Mouse (Mus musculus): ENCODE results near the gene Fyb. TPM values are rescaled to one million over a fixed set of nuclear protein-coding genes. Genes with fewer than 3 reads are reported as not detected.

The Fyb gene
- polyA plus RNA-seq, 1 experiment from 2014 or later, result 3.6 TPM

- H3K9me3 ChIP-seq, result no peaks in the 10 kb centered on the region
- H3K27ac ChIP-seq, result no peak overlapping the region
- H3K9ac ChIP-seq, result no peak overlapping the region
- H3K36me3 ChIP-seq, result no peaks in the 10 kb centered on the region
- peaks cover 6% of the 10 kb centered on the region for H3K4me1 ChIP-seq
- no peak overlapping the region for H3K4me3 ChIP-seq
- ATAC-seq (ENCODE audit: insufficient number of reproducible peaks, insufficient read depth, low FRiP score, low TSS enrichment), result no peak
- 21% methylated on average over 14 of the region's 14 CpGs for WGBS
- no peak overlapping the region for H3K4me2 ChIP-seq (replicated peaks)
- no peaks in the 10 kb centered on the region for H3K27me3 ChIP-seq
These were observed 146.3 kb downstream of the Fyb start for GRCm38 (mm10) chr15:6668793-6669437.

- 79% methylated on average over 2 of the region's 2 CpGs for WGBS
- H3K4me3 ChIP-seq, result no peak overlapping the region
These were observed 155.8 kb downstream of the Fyb start for GRCm38 (mm10) chr15:6678479-6678878.

GRCm38 (mm10) chr15:6702164-6702563 is 179.5 kb downstream of the Fyb start:
- Histone ChIP-seq H3K4me1 (no peaks in the 10 kb centered on the region), H3K27me3 (no peaks in the 10 kb centered on the region), H3K36me3 (no peaks in the 10 kb centered on the region), H3K4me3 (no peak overlapping the region), H3K9ac (no peak overlapping the region), H3K4me2 (replicated peaks) (no peak overlapping the region), H3K9me3 (no peaks in the 10 kb centered on the region), H3K27ac (no peak overlapping the region)
- ATAC-seq (ENCODE audit: insufficient number of reproducible peaks, insufficient read depth, low FRiP score, low TSS enrichment), result no peak
- 60% methylated on average over 2 of the region's 2 CpGs for WGBS

More at GRCm38 (mm10) chr15:6678479-6678878, 155.8 kb downstream of the Fyb start:
- Histone ChIP-seq H3K9ac (no peak overlapping the region), H3K9me3 (no peaks in the 10 kb centered on the region), H3K27ac (no peak overlapping the region), H3K36me3 (no peaks in the 10 kb centered on the region), H3K4me2 (replicated peaks) (no peak overlapping the region), H3K27me3 (no peaks in the 10 kb centered on the region), H3K4me1 (no peaks in the 10 kb centered on the region)
- ATAC-seq (ENCODE audit: insufficient number of reproducible peaks, insufficient read depth, low FRiP score, low TSS enrichment), result no peak

GRCm38 (mm10) chr15:6705351-6705901 is 182.8 kb downstream of the Fyb start:
- peaks cover 9% of the 10 kb centered on the region for H3K4me1 ChIP-seq
- 56% methylated on average over 7 of the region's 7 CpGs for WGBS
- H3K27me3 ChIP-seq, result no peaks in the 10 kb centered on the region
- no peak overlapping the region for H3K27ac ChIP-seq
- no peak for ATAC-seq (ENCODE audit: insufficient number of reproducible peaks, insufficient read depth, low FRiP score, low TSS enrichment)
- H3K9ac ChIP-seq, result no peak overlapping the region
- no peaks in the 10 kb centered on the region for H3K9me3 ChIP-seq
- no peak overlapping the region for H3K4me3 ChIP-seq
- H3K4me2 ChIP-seq (replicated peaks), result no peak overlapping the region
- no peaks in the 10 kb centered on the region for H3K36me3 ChIP-seq

- Histone ChIP-seq H3K9ac (peak overlapping the region; percentile 88), H3K27ac (peak overlapping the region; percentile 95), H3K4me1 (peaks cover 16% of the 10 kb centered on the region), H3K4me2 (replicated peaks) (peak overlapping the region; percentile 76), H3K4me3 (peak overlapping the region; percentile 97), H3K27me3 (no peaks in the 10 kb centered on the region), H3K36me3 (no peaks in the 10 kb centered on the region), H3K9me3 (no peaks in the 10 kb centered on the region)
- peak; percentile 65 for ATAC-seq (ENCODE audit: insufficient number of reproducible peaks, insufficient read depth, low FRiP score, low TSS enrichment)
- WGBS, result under 1% methylated on average over 43 of the region's 43 CpGs
These were observed 184.9 kb downstream of the Fyb start for GRCm38 (mm10) chr15:6707551-6707935.

- 0% methylated on average over 41 of the region's 82 CpGs for WGBS
- Histone ChIP-seq H3K4me1 (peaks cover 17% of the 10 kb centered on the region), H3K4me2 (replicated peaks) (peak within 1 kb of the TSS; percentile 76), H3K27me3 (no peaks in the 10 kb centered on the region), H3K9ac (peak within 1 kb of the TSS; percentile 88), H3K4me3 (peak within 1 kb of the TSS; percentile 97), H3K9me3 (no peaks in the 10 kb centered on the region), H3K27ac (peak within 1 kb of the TSS; percentile 95), H3K36me3 (no peaks in the 10 kb centered on the region)
- ATAC-seq (ENCODE audit: insufficient number of reproducible peaks, insufficient read depth, low FRiP score, low TSS enrichment), result peak; percentile 76
These were observed 185.4 kb downstream of the Fyb start, which contains the start of gene Rictor for GRCm38 (mm10) chr15:6707936-6708525. Gene Rictor (plus strand): TSS chr15:6708379.

- H3K4me3 ChIP-seq, result peak overlapping the region; percentile 97
- H3K4me2 ChIP-seq (replicated peaks), result peak overlapping the region; percentile 76
- no peaks in the 10 kb centered on the region for H3K36me3 ChIP-seq
- peak; percentile 84 for ATAC-seq (ENCODE audit: insufficient number of reproducible peaks, insufficient read depth, low FRiP score, low TSS enrichment)
- H3K27ac ChIP-seq, result peak overlapping the region; percentile 95
- no peaks in the 10 kb centered on the region for H3K27me3 ChIP-seq
- WGBS, result under 1% methylated on average over 70 of the region's 89 CpGs
- H3K9me3 ChIP-seq, result no peaks in the 10 kb centered on the region
- peaks cover 24% of the 10 kb centered on the region for H3K4me1 ChIP-seq
- H3K9ac ChIP-seq, result peak overlapping the region; percentile 88
These were observed 186.1 kb downstream of the Fyb start for GRCm38 (mm10) chr15:6708526-6709441.

- Histone ChIP-seq H3K4me2 (replicated peaks) (peak overlapping the region; percentile 76), H3K36me3 (no peaks in the 10 kb centered on the region), H3K27me3 (no peaks in the 10 kb centered on the region), H3K4me1 (peaks cover 28% of the 10 kb centered on the region), H3K4me3 (peak overlapping the region; percentile 97), H3K9ac (peak overlapping the region; percentile 88), H3K27ac (no peak overlapping the region), H3K9me3 (no peaks in the 10 kb centered on the region)
- no peak for ATAC-seq (ENCODE audit: insufficient number of reproducible peaks, insufficient read depth, low FRiP score, low TSS enrichment)
- 16% methylated on average over 8 of the region's 8 CpGs for WGBS
These were observed 187.0 kb downstream of the Fyb start for GRCm38 (mm10) chr15:6709618-6710017.

GRCm38 (mm10) chr15:6710341-6710740 is 187.7 kb downstream of the Fyb start:
- Histone ChIP-seq H3K36me3 (no peaks in the 10 kb centered on the region), H3K27me3 (no peaks in the 10 kb centered on the region), H3K4me2 (replicated peaks) (peak overlapping the region; percentile 76; the same call in 1 of the 2 replicates), H3K27ac (no peak overlapping the region), H3K4me3 (no peak overlapping the region), H3K4me1 (peaks cover 35% of the 10 kb centered on the region), H3K9ac (no peak overlapping the region), H3K9me3 (no peaks in the 10 kb centered on the region)
- ATAC-seq (ENCODE audit: insufficient number of reproducible peaks, insufficient read depth, low FRiP score, low TSS enrichment), result no peak
- 62% methylated on average over 7 of the region's 7 CpGs for WGBS

GRCm38 (mm10) chr15:6711226-6711625 is 188.6 kb downstream of the Fyb start:
- no peak for ATAC-seq (ENCODE audit: insufficient number of reproducible peaks, insufficient read depth, low FRiP score, low TSS enrichment)
- peaks cover 35% of the 10 kb centered on the region for H3K4me1 ChIP-seq
- H3K36me3 ChIP-seq, result no peaks in the 10 kb centered on the region
- no peak overlapping the region for H3K4me3 ChIP-seq
- no peaks in the 10 kb centered on the region for H3K9me3 ChIP-seq
- H3K4me2 ChIP-seq (replicated peaks), result no peak overlapping the region
- no peak overlapping the region for H3K27ac ChIP-seq
- 77% methylated on average over 7 of the region's 7 CpGs for WGBS
- H3K9ac ChIP-seq, result no peak overlapping the region
- no peaks in the 10 kb centered on the region for H3K27me3 ChIP-seq

Measured in embryonic facial prominence, embryonic 12.5 days (tissue).